Mouse (Mus musculus) intestine, embryonic 16.5 days (tissue): ENCODE measurements around the gene Fam166a. TPM values are rescaled to one million over a fixed set of nuclear protein-coding genes. Genes with fewer than 3 reads are reported as not detected.

Source experiments
- ATAC-seq: fragments of 200-750 bp; cut with Nextera tagmentation; 2 replicates; pipeline ENCODE4 v1.8.0; 2017; ENCODE audit warnings: moderate TSS enrichment, moderate library complexity
- H3K27ac ChIP-seq: fragments of 300-500 bp; sonication (generic); 2 replicates; pipeline ENCODE4 v1.5.1; 2014; ENCODE audit warnings: mild to moderate bottlenecking, low read length
- H3K27me3 ChIP-seq: fragments of 300-500 bp; sonication (generic); replicated peaks from 2 replicates; pipeline ENCODE4 v1.6.1; 2014; ENCODE audit warnings: low read length, control low read depth, mixed read lengths; ENCODE audit not compliant: control insufficient read depth, insufficient read depth
- H3K36me3 ChIP-seq: fragments of 300-500 bp; sonication (generic); 2 replicates; pipeline ENCODE4 v1.6.1; 2014; ENCODE audit warnings: low read length, control low read depth; ENCODE audit not compliant: control insufficient read depth, insufficient read depth
- H3K4me1 ChIP-seq: fragments of 300-500 bp; sonication (generic); 2 replicates; pipeline ENCODE4 v1.6.1; 2014; ENCODE audit warnings: low read length, control low read depth, mixed read lengths; ENCODE audit not compliant: control insufficient read depth, insufficient read depth
- H3K4me2 ChIP-seq: fragments of 300-500 bp; sonication (generic); 2 replicates; pipeline ENCODE4 v1.6.1; 2014; ENCODE audit warnings: low read depth, low read length, control low read depth
- H3K4me3 ChIP-seq: fragments of 300-500 bp; sonication (generic); 2 replicates; pipeline ENCODE4 v1.5.1; 2014; ENCODE audit warnings: mild to moderate bottlenecking, low read length
- H3K9ac ChIP-seq: fragments of 300-500 bp; sonication (generic); 2 replicates; pipeline ENCODE4 v1.6.1; 2014; ENCODE audit warnings: low read depth, low read length
- H3K9me3 ChIP-seq: fragments of 300-500 bp; sonication (generic); 2 replicates; pipeline ENCODE4 v1.6.1; 2016; ENCODE audit warnings: low read length, control low read depth; ENCODE audit not compliant: control insufficient read depth
- WGBS: fragments of 180-500 bp; shearing (Covaris S2); extraction: QIAGEN DNeasy Blood & Tissue Kit; methylation state at CpG from one replicate; pipeline ENCODE4 v1.1.7; 2014; 5-methylcytosine and 5-hydroxymethylcytosine counted together
- polyA plus RNA-seq: library from polyadenylated mRNA; unstranded; fragments of >200 nt; fragmentation: Nextera tagmentation; extraction: Ambion mirVana; gene quantifications from 2 replicates; pipeline ENCODE4 v1.2.1, GENCODE M21; 2015

Gene Fam166a
- 0.12 and 0.62 TPM in 2 replicates for polyA plus RNA-seq

DNA sequence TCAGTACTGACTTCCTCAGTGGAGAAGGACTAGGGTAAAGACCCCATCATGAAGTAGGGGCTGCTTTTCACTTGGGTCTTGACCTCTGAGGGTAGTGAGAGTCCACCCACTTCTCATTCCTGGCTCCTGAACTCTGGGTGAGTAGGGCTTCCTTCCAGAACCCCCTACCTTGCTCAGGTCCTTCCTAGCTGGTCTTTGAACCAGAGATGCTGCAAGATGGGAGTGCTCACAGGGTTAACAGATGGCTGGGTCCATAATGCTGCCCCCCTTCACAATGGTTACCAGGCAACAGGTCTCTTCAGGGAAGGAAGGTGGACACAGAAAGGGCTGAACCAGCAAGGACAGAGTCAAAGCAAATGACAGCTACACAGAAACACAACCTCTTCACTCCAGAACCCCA lies at the start of gene Fam166a:
TSS of gene Fam166a (plus strand) at position 301 of the 400 bp plus-strand sequence.
- Histone ChIP-seq H3K4me2 (no peak within 1 kb of the TSS), H3K4me3 (no peak within 1 kb of the TSS), H3K9me3 (no peaks in the 10 kb centered on the region), H3K9ac (no peak within 1 kb of the TSS), H3K36me3 (0 out of 2 replicates have a peak, but pooled peaks cover 4% of the 10 kb centered on the region), H3K27ac (no peak within 1 kb of the TSS), H3K27me3 (no peaks in the 10 kb centered on the region), H3K4me1 (peaks cover 13% of the 10 kb centered on the region; the same call in 1 of the 2 replicates)
- no peak for ATAC-seq

- H3K27ac ChIP-seq: no peak overlapping the region; the same call in 1 of the 2 replicates
- H3K4me3 ChIP-seq: no peak overlapping the region
- H3K4me2 ChIP-seq: no peak overlapping the region
- no peaks in the 10 kb centered on the region for H3K27me3 ChIP-seq
- H3K4me1 ChIP-seq: peaks cover 61% of the 10 kb centered on the region
- ATAC-seq: no peak
- H3K36me3 ChIP-seq: no peaks in the 10 kb centered on the region
- no peaks in the 10 kb centered on the region for H3K9me3 ChIP-seq
- no peak overlapping the region for H3K9ac ChIP-seq
- 44% methylated on average over 5 of the region's 5 CpGs for WGBS
Observed at GRCm38 (mm10) chr2:25169778-25170177, 48.8 kb upstream of the Fam166a start.

GRCm38 (mm10) chr2:25170326-25171100 lies 48.0 kb upstream of the Fam166a start:
- H3K4me3 ChIP-seq: no peak overlapping the region
- H3K4me1 ChIP-seq: peaks cover 67% of the 10 kb centered on the region
- ATAC-seq: no peak
- H3K4me2 ChIP-seq: no peak overlapping the region
- no peaks in the 10 kb centered on the region for H3K27me3 ChIP-seq
- H3K9ac ChIP-seq: no peak overlapping the region
- H3K9me3 ChIP-seq: no peaks in the 10 kb centered on the region
- H3K36me3 ChIP-seq: no peaks in the 10 kb centered on the region
- H3K27ac ChIP-seq: no peak overlapping the region
- WGBS: 61% methylated on average over 10 of the region's 10 CpGs

DNA sequence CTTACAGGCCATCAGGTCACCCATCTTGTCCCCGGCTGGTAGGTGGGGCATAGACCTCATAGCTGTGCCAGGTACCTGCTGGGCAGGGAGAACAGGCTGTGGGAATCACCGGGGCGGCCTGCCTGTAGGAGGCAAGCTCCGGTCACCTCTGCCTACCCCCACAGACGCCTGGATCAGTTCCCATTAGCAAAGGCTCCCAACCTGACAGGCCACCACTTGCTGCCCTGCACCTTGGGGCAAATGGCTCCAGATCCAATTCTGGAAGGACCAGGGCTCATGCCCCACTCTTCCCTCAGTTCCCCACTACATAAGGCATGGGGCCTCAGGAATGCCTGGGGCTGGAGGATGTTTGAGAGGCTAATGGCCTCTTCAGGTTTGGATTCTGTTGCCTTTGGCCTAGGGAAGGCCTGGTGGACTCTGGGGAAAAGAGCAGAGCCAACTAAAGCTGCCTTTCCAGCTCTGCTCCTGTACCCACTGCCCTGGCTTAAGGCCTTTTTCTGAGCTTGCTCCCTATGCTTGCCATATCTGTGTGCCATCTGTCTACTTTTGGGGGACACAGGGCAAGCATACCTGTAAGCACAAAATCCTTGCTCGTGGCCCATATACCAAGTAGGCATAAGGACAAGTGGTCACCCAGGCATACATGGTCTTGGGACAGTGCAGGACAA lies 47.3 kb upstream of the Fam166a start:
- H3K4me3 ChIP-seq: no peak overlapping the region
- no peaks in the 10 kb centered on the region for H3K36me3 ChIP-seq
- WGBS: 88% methylated on average over 6 of the region's 6 CpGs
- H3K9me3 ChIP-seq: no peaks in the 10 kb centered on the region
- peaks cover 74% of the 10 kb centered on the region for H3K4me1 ChIP-seq
- H3K27me3 ChIP-seq: no peaks in the 10 kb centered on the region
- ATAC-seq: no peak
- H3K9ac ChIP-seq: no peak overlapping the region
- no peak overlapping the region for H3K27ac ChIP-seq
- no peak overlapping the region for H3K4me2 ChIP-seq

DNA sequence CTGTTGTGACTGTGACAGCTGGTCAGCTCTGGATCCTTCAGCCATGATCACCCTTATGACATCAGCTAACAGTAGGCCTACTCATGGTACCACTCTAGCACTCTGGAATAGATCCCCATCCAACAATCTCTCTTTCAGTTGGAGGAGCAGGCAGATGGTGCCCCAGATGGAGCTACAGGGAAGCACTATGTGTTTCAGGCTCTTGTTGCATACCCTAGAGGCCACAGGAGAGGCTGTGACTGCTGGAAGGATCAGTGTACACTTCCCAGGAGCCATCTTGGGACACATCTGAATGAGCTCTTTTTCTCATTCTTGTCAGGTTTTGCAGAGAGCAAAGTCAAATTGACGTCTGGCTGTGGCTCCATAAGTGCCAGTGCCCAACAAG lies 46.8 kb upstream of the Fam166a start:
- Histone ChIP-seq H3K4me1 (peaks cover 79% of the 10 kb centered on the region), H3K9me3 (no peaks in the 10 kb centered on the region), H3K4me3 (no peak overlapping the region), H3K36me3 (no peaks in the 10 kb centered on the region), H3K9ac (no peak overlapping the region), H3K27me3 (no peaks in the 10 kb centered on the region), H3K4me2 (no peak overlapping the region), H3K27ac (peak overlapping the region; percentile 71)
- WGBS: 54% methylated on average over 1 of the region's 1 CpGs
- ATAC-seq: no peak

DNA sequence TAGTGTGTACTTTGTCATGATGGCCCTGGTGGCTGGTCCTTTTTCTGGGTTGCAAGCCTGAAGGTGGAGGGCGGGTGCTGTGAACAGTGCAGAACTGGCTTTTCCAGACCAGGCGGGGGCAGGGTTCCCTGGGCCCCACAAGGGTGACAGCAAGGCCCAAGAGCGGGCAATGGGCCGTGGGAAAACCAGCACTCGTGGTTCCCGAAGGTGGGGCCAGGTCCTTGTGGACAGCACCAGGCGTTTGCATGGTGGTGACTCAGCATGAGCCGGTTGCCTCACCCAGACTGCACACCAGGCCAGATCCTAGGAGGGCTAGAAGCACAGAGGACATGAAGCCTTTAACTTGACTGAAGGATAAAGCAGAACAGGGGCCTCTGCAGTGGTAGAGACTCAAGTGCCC lies 45.9 kb upstream of the Fam166a start:
- H3K4me1 ChIP-seq: peaks cover 79% of the 10 kb centered on the region
- WGBS: 44% methylated on average over 8 of the region's 8 CpGs
- H3K9me3 ChIP-seq: no peaks in the 10 kb centered on the region
- peak; percentile 75 for ATAC-seq
- H3K4me3 ChIP-seq: no peak overlapping the region
- H3K36me3 ChIP-seq: no peaks in the 10 kb centered on the region
- H3K27me3 ChIP-seq: no peaks in the 10 kb centered on the region
- H3K27ac ChIP-seq: peak overlapping the region; percentile 71
- peak overlapping the region; percentile 42; the same call in 1 of the 2 replicates for H3K9ac ChIP-seq
- H3K4me2 ChIP-seq: peak overlapping the region; percentile 0; the same call in 1 of the 2 replicates

DNA sequence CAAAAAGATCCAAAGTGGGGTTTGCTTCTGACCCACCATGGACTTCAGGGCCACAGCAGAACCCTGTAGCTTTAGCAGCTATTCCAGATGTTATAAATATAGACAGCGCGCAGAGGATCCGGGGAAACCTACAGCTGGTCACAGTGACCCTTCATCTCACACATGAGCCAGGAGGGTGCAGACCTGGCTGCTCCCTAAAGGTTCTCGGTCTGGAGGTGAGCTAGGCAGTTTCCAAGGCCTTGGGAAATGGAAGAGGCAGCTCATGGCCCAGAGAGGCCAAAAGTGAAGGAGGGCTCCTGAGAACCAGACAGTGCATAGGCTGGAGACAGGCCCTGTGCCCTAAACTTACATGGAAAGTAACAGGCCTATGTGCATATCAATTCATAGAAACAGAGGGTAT lies 44.7 kb upstream of the Fam166a start:
- Histone ChIP-seq H3K9ac (no peak overlapping the region), H3K9me3 (no peaks in the 10 kb centered on the region), H3K27me3 (peaks cover 4% of the 10 kb centered on the region; the same call in 1 of the 2 replicates), H3K4me2 (no peak overlapping the region), H3K4me1 (peaks cover 72% of the 10 kb centered on the region), H3K4me3 (no peak overlapping the region), H3K27ac (no peak overlapping the region), H3K36me3 (no peaks in the 10 kb centered on the region)
- no peak for ATAC-seq
- 91% methylated on average over 4 of the region's 4 CpGs for WGBS

GRCm38 (mm10) chr2:25174866-25175689 lies 43.5 kb upstream of the Fam166a start:
- peaks cover 71% of the 10 kb centered on the region for H3K4me1 ChIP-seq
- H3K27ac ChIP-seq: peak overlapping the region; percentile 50
- H3K4me3 ChIP-seq: no peak overlapping the region
- peak overlapping the region; percentile 34 for H3K4me2 ChIP-seq
- no peak overlapping the region for H3K9ac ChIP-seq
- ATAC-seq: peak; percentile 62
- no peaks in the 10 kb centered on the region for H3K9me3 ChIP-seq
- H3K27me3 ChIP-seq: peaks cover 11% of the 10 kb centered on the region
- no peaks in the 10 kb centered on the region for H3K36me3 ChIP-seq
- WGBS: 44% methylated on average over 7 of the region's 7 CpGs

GRCm38 (mm10) chr2:25175690-25176078 lies 42.9 kb upstream of the Fam166a start:
- Histone ChIP-seq H3K4me3 (no peak overlapping the region), H3K4me1 (peaks cover 68% of the 10 kb centered on the region), H3K36me3 (no peaks in the 10 kb centered on the region), H3K4me2 (peak overlapping the region; percentile 34), H3K27ac (peak overlapping the region; percentile 50), H3K9ac (no peak overlapping the region), H3K9me3 (no peaks in the 10 kb centered on the region), H3K27me3 (peaks cover 12% of the 10 kb centered on the region)
- ATAC-seq: no peak
- WGBS: 75% methylated on average over 4 of the region's 4 CpGs
